Mouse (Mus musculus) cerebellum, adult (tissue): Measurements from ENCODE around the gene Gm17657.
A peak's percentile ranks its signal among the peaks of the same experiment; 100 is the strongest.

ENCODE experiments used
- ATAC-seq: cut with Nextera tagmentation; 2 replicates; pipeline ENCODE4 v1.9.2; 2017; ENCODE audit warnings: mild to moderate bottlenecking, moderate library complexity, mixed read lengths; ENCODE audit not compliant: insufficient number of reproducible peaks, low FRiP score, low TSS enrichment

Gene Gm17657

DNA sequence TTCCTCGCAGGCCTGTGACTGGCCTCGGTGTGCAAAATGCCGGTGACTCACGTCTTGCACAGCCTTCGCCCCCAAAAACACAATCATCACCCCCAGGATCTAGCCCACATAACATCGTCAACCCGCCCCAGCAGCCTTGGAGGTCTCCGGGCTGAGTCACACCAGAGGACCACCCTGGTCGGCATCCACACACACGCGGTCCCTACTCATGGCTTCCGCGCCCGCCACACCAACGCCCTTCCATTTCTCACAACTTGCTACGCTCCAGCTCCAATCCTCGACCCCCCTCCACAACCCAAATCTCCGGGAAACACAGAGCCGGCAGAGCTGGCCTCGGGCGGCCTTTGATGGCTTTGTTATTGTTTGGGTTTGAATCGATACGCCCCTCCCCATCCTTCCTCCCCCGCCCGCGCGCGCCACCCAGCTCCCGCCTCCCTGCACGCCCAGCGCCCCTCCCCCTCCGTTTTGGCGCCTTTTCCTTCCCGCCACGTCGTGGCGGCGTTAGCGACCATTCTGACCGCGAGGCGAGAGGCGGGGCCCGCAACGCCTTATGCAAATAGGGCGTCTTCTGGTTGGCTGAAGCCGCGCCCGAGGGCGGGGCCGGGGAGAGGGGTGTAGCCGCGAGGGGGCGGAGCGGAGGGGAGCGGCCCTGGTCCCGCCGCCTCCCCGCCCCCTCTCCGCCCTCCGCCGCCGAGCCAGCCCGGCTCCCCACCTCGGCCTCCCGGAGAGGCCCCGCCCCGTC, 59.3 kb downstream of the Gm17657 start:
- peak; percentile 89 for ATAC-seq

- ATAC-seq: no peak
Observed at GRCm38 (mm10) chr17:29488978-29489970, 60.2 kb downstream of the Gm17657 start.

DNA sequence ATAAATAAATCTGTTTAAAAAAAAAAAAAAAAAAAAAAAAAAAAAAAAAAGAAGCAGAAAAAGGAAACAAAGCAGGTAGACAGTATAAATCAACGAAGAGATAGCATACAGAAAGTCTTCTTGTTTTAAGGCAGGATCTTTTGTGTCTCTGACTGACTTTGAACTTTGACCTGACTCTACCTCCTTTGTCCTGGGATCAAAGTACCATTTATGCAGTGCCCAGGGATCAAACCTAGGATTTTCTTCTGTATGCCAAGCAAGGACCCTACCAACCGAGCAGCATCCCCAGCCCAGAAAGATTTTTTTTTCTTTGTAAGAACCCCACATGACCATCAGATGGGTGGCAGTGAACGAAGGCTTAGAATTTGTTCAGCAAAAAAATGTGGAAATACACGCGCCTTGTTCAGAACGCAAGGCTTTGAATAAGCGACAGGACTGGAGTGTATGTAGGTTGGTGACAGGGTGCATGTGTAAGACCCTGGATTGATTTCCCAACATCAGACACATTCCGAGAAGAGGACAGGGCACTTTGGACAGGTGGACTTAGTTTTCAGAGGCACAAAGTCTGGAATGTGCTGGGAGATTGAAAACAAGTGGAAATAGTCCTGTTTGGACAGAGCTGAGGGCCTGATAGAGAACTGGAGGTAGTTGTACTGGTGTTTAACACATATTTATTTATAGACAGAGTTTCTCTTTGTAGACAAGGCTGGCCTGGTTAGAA, 61.0 kb downstream of the Gm17657 start:
- no peak for ATAC-seq

- no peak for ATAC-seq
Observed at GRCm38 (mm10) chr17:29485336-29486233, 63.9 kb downstream of the Gm17657 start.

GRCm38 (mm10) chr17:29484431-29484830, 65.0 kb downstream of the Gm17657 start:
- ATAC-seq: no peak

DNA sequence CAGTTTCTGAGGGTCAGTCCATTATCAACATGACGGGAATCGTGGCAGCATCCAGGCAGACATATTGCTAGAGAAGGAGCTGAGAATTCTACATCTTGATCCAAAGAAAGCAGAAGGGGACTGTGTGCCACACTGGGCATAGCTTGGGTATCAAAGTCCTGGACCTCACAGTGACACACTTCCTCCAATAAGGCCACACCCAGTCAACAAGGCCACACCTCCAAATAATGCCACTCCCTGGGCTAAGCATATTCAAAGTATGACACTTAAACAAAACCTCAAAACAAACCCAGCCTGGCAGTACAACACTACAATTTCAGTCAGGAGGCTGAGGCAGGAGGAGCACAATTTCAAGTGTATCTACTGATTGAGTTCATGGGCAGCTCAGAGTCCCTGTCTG, 66.2 kb downstream of the Gm17657 start:
- no peak for ATAC-seq

DNA sequence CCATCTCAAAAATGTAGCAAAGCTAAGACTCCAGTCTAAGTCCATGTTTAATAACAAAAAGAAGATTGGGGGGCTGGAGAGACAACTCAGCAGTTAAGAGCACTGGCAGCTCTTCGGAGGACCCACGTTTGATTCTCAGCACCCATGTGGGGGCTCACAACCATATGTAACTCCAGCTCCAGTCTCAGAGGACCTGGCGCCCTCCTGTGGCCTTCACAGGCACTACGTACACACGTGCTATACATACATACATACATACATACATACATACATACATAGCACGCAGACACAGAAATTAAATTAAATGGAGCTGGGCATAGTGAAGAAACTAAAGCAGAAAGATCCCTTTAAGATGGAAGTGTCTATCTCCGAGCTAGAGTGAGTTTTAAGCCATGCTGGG, 66.8 kb downstream of the Gm17657 start:
- ATAC-seq: no peak

- no peak for ATAC-seq
Observed at GRCm38 (mm10) chr17:29480256-29480655, 69.2 kb downstream of the Gm17657 start.

DNA sequence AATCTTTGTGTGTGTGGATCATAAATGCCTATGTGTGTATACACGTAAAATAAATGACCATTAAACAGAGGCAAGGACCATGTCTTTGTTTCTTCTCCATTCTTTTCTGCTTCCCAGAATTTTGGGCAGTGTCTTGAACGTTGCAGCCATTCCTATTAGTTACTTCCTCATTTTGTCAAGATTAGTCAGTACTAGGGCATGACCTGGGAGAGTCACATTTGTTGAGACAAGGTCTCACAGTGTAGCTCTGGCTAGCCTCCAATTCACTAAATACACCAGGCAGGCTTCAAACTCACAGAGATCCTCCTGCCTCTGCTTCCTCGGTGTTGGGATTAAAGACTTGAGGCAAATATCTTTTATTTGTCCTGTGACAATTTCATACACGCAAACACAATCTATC, 71.2 kb downstream of the Gm17657 start:
- ATAC-seq: no peak

- no peak for ATAC-seq
Observed at GRCm38 (mm10) chr17:29477357-29477756, 72.1 kb downstream of the Gm17657 start.

- ATAC-seq: no peak
Observed at GRCm38 (mm10) chr17:29476461-29476860, 73.0 kb downstream of the Gm17657 start.

DNA sequence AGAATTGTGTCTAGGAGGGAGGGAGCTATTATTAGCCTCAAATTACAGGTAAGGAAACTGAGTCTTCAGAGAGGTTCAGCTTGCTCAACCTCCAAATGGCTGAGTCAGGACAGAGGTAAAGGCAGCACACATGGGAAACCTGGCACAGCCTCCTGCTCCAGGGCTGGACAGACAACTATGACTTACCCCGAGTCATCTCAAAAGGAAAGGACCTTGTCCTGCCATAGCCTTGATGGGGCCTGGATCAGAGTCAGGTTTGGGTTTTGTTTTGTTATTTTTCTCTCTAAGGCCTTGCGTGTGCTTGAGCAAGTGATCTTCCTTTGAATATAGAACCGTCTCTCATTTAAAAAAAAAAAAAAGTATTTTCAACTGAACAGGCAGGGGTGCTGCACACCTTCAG, 74.3 kb downstream of the Gm17657 start:
- no peak for ATAC-seq

- ATAC-seq: no peak
Observed at GRCm38 (mm10) chr17:29474036-29474435, 75.4 kb downstream of the Gm17657 start.

DNA sequence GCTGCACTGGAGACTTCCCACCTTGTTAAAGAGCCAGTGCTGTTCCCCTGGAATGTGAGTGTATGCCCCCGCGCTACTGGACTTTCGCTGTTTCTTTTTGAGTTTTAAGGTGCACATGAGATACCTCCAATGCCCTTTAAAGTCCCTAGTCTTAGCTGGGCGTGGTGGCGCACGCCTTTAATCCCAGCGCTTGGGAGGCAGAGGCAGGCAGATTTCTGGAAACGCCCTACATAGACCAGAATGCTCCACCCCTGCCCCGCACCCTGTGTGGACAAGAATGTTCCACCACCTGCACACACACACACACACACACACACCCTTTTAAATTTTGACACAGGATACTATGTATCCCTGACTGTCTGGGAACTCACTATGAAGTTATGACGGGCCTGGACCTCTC, 76.0 kb downstream of the Gm17657 start:
- no peak for ATAC-seq
